Mouse (Mus musculus): ENCODE data around the gene Barx1. TPM values are rescaled to one million over a fixed set of nuclear protein-coding genes. Genes with fewer than 3 reads are reported as not detected.

Gene Barx1
- polyA plus RNA-seq, 1 experiment from 2014 or later: 3.2 TPM

Other genes starting within 250 kb of the Barx1 start
- gene Zfp169, start 149.5 kb upstream of the Barx1 start, polyA plus RNA-seq (2014; fragmentation: Nextera tagmentation; extraction: Ambion mirVana): 4.3 and 5.2 TPM in 2 replicates
- gene A830005F24Rik, start 149.4 kb upstream of the Barx1 start, polyA plus RNA-seq (2014; fragmentation: Nextera tagmentation; extraction: Ambion mirVana): 0.34 and 2.2 TPM in 2 replicates
- gene Ptpdc1, start 37.3 kb upstream of the Barx1 start, polyA plus RNA-seq (2014; fragmentation: Nextera tagmentation; extraction: Ambion mirVana): 5.6 and 6.4 TPM in 2 replicates
- gene Phf2, start 208.1 kb downstream of the Barx1 start, polyA plus RNA-seq (2014; fragmentation: Nextera tagmentation; extraction: Ambion mirVana): 5.3 and 7.5 TPM in 2 replicates

All from heart, embryonic 11.5 days (tissue).